14 mouse cellular contexts compared by ENCODE assay signal in the genomic region with DNA sequence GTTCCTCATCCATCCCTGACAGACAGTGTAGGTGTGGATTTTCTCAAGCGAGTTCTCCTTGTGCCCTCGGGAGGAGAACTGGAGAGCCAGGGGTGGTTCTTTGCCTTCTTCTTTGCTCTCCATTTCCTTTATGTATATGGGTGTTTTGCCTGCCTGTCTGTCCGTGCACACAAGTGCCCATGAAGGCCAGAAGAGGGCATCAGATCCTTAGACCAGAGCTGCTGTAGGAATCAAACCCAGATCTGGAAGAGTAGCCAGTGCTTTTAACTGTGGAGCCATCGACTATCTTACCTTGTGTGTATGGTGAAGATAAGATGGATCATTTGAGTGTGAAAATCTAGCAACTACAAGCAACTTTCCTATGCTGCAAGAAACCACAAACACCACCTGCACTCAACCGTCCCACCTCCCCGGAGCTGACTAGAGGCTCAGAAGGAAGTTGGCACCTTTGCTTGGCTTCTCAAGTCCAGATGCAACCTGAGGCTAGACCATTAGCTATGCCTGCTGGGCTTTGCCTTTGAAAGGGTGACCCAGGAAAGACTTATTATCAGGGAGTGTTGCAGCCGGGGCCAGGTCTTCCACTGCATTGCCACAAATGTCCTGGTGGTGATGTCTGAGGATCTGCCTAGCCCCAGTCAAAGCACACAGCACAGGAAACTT. TPM values are rescaled to one million over a fixed set of nuclear protein-coding genes. Genes with fewer than 3 reads are reported as not detected.
A peak's percentile ranks its signal among the peaks of the same experiment; 100 is the strongest.
DNase-seq lines count a peak whose midpoint lies in the region; ATAC-seq and TF ChIP-seq lines count a peak whose summit lies in the region.
"Had no signal": no experiment of that assay in that cellular context is flagged by ENCODE, and none has a peak within 500 bp of the region (broad histone marks: within the 10 kb centered on the region; RNA-seq: fewer than 3 reads in every experiment).

No protein-coding gene starts in this region.

- no peak overlapping the region for H3K9ac ChIP-seq in kidney, postnatal 0 days (ENCODE audit: low read depth, low read length)
- H3K9ac ChIP-seq in forebrain, embryonic 16.5 days (replicated peaks; ENCODE audit: low read depth, low read length): no peak overlapping the region
- H3K9ac ChIP-seq: hindbrain, embryonic 15.5 days; midbrain, embryonic 15.5 days had no signal

- H3K27ac ChIP-seq in kidney, postnatal 0 days: no peak overlapping the region
- no peak overlapping the region for H3K27ac ChIP-seq in small intestine, adult 2 months (ENCODE audit: insufficient read depth, low read depth, low read length)
- no peak overlapping the region for H3K27ac ChIP-seq in forebrain, embryonic 16.5 days (ENCODE audit: low read length)
- H3K27ac ChIP-seq: hindbrain, embryonic 15.5 days; midbrain, embryonic 15.5 days had no signal

- H3K4me2 ChIP-seq in kidney, postnatal 0 days (ENCODE audit: low read length): no peak overlapping the region
- H3K4me2 ChIP-seq in forebrain, embryonic 16.5 days (ENCODE audit: low read length): no peak overlapping the region
- H3K4me2 ChIP-seq: hindbrain, embryonic 15.5 days; midbrain, embryonic 15.5 days had no signal

- H3K4me1 ChIP-seq in kidney, postnatal 0 days (replicated peaks; ENCODE audit: insufficient read depth, low read length): no peaks in the 10 kb centered on the region
- H3K4me1 ChIP-seq in small intestine, adult 2 months (ENCODE audit: control insufficient read depth, insufficient read depth, insufficient read length, low read length): peaks cover 5% of the 10 kb centered on the region
- peaks cover 2% of the 10 kb centered on the region; the same call in 1 of the 2 replicates for H3K4me1 ChIP-seq in forebrain, embryonic 16.5 days (replicated peaks; ENCODE audit: control insufficient read depth, insufficient read depth, low read length)
- H3K4me1 ChIP-seq: midbrain, embryonic 15.5 days had no signal

- H3K4me3 ChIP-seq in kidney, postnatal 0 days (replicated peaks; ENCODE audit: low read depth, low read length): no peak overlapping the region
- no peak overlapping the region for H3K4me3 ChIP-seq in small intestine, adult 2 months (ENCODE audit: low read depth, low read length)
- no peak overlapping the region for H3K4me3 ChIP-seq in forebrain, embryonic 16.5 days (replicated peaks; ENCODE audit: low read length)
- H3K4me3 ChIP-seq: hindbrain, embryonic 15.5 days; midbrain, embryonic 15.5 days had no signal

- TF ChIP-seq CTCF in kidney, postnatal 0 days (IDR thresholded peaks at IDR 0.05; ENCODE audit: low read depth): peak; percentile 65
- TF ChIP-seq CTCF in small intestine, adult 2 months (IDR thresholded peaks at IDR 0.05; ENCODE audit: extremely low read depth, insufficient read length, insufficient replicate concordance, low read depth, low read length): peak; percentile 68; the same call in 1 of the 2 replicates

- 41% methylated on average over 7 of the region's 7 CpGs for WGBS in kidney, postnatal 0 days
- WGBS in small intestine, adult 2 months: 18% methylated on average over 7 of the region's 7 CpGs
- WGBS in forebrain, embryonic 16.5 days: 65% methylated on average over 7 of the region's 7 CpGs

- H3K27me3 ChIP-seq in kidney, postnatal 0 days (ENCODE audit: insufficient read depth, low read length): no peaks in the 10 kb centered on the region
- no peaks in the 10 kb centered on the region for H3K27me3 ChIP-seq in small intestine, adult 2 months (ENCODE audit: control insufficient read depth, insufficient read depth, low read length)
- H3K27me3 ChIP-seq in forebrain, embryonic 16.5 days (replicated peaks; ENCODE audit: control insufficient read depth, insufficient read depth, low read length): no peaks in the 10 kb centered on the region
- H3K27me3 ChIP-seq: hindbrain, embryonic 15.5 days; midbrain, embryonic 15.5 days had no signal

- peak; percentile 29 to 35 for DNase-seq in adrenal gland, postnatal 36 days
- no peak for DNase-seq in adrenal gland, postnatal 4 days (ENCODE audit: low spot score in 2 of 2)
- DNase-seq in kidney, postnatal 0 days (ENCODE audit: low spot score): peak; percentile 15
- no peak for DNase-seq in kidney, adult 11 months
- peak; percentile 14 for DNase-seq in ES-CJ7 (ENCODE audit: low read depth, low spot score)
- no peak for DNase-seq in left cerebral cortex, postnatal 25 days (ENCODE audit: low spot score in 2 of 2)
- DNase-seq: heart, adult 11 months; layer of hippocampus, postnatal 36 days had no signal

- TF ChIP-seq POLR2A in small intestine, adult 2 months (IDR thresholded peaks at IDR 0.05; ENCODE audit: low read depth, low read length): no peak

- intact Hi-C loops in left cerebral cortex, postnatal 25 days (cut with DNase I): no loop called here

- no peaks in the 10 kb centered on the region for H3K9me3 ChIP-seq in kidney, postnatal 0 days (replicated peaks; ENCODE audit: low read length)
- H3K9me3 ChIP-seq in forebrain, embryonic 16.5 days (ENCODE audit: control insufficient read depth, low read length): no peaks in the 10 kb centered on the region
- H3K9me3 ChIP-seq: hindbrain, embryonic 15.5 days; midbrain, embryonic 15.5 days had no signal

- no peak for ATAC-seq in kidney, postnatal 0 days (replicated peaks; ENCODE audit: low FRiP score, low read depth)
- no peak for ATAC-seq in forebrain, embryonic 16.5 days
- ATAC-seq: midbrain, embryonic 15.5 days had no signal

- H3K36me3 ChIP-seq in kidney, postnatal 0 days (ENCODE audit: insufficient read depth, low read length): no peaks in the 10 kb centered on the region
- H3K36me3 ChIP-seq in small intestine, adult 2 months (ENCODE audit: control insufficient read depth, insufficient read depth, low read length): no peaks in the 10 kb centered on the region
- no peaks in the 10 kb centered on the region for H3K36me3 ChIP-seq in forebrain, embryonic 16.5 days (ENCODE audit: control insufficient read depth, insufficient read depth)
- H3K36me3 ChIP-seq: hindbrain, embryonic 15.5 days; midbrain, embryonic 15.5 days had no signal

RNA-seq across cellular contexts. Expression of a gene that starts 27.3 kb away (rescaled TPM):
- total RNA-seq in adrenal gland, postnatal 36 days (2021): 100 to 1,000 TPM in 1 of 2 experiments, 10 to 100 TPM in 1; 74.5 to 299 TPM
- total RNA-seq in adrenal gland, postnatal 4 days (2021): 10 to 100 TPM; 51.2 to 70.5 TPM
- polyA plus RNA-seq in kidney, postnatal 0 days (2015; fragmentation: Nextera tagmentation; extraction: Ambion mirVana): 6.3 and 6.5 TPM in 2 replicates
- polyA plus RNA-seq in small intestine, adult 2 months (2012; rRNA removed): 61.3 and 205 TPM in 2 replicates
- total RNA-seq in left cerebral cortex, postnatal 25 days (2021): 10 to 100 TPM; 89.9 to 93.5 TPM
- 3.9 and 4.2 TPM in 2 replicates for polyA plus RNA-seq in forebrain, embryonic 16.5 days (2015; fragmentation: Nextera tagmentation; extraction: Ambion mirVana)

RNA-seq across cellular contexts. Expression of a gene that starts 41.5 kb away (rescaled TPM):
- total RNA-seq in adrenal gland, postnatal 36 days (2021): not detected
- total RNA-seq in adrenal gland, postnatal 4 days (2021): 1 to 10 TPM in 1 of 2 experiments, under 1 TPM in 1; 0.11 to 3.7 TPM
- 40.1 and 40.6 TPM in 2 replicates for polyA plus RNA-seq in kidney, postnatal 0 days (2015; fragmentation: Nextera tagmentation; extraction: Ambion mirVana)
- polyA plus RNA-seq in small intestine, adult 2 months (2012; rRNA removed): not detected in 2 replicates
- not detected for total RNA-seq in left cerebral cortex, postnatal 25 days (2021)
- polyA plus RNA-seq in forebrain, embryonic 16.5 days (2015; fragmentation: Nextera tagmentation; extraction: Ambion mirVana): not detected in 2 replicates
- total RNA-seq: adrenal gland, postnatal 10 days; layer of hippocampus, postnatal 36 days had no signal
- polyA plus RNA-seq: liver, embryonic 16.5 days; midbrain, embryonic 15.5 days had no signal

Comparison
In these comparisons a context has a peak if more than half of its experiments do, and no peak if none do; other contexts are left out.
1. DNase-seq: peak in adrenal gland, postnatal 36 days (2 of 2), kidney, postnatal 0 days (single experiment) and ES-CJ7 (single experiment); none in adrenal gland, postnatal 4 days (0 of 2), kidney, adult 11 months (single experiment) and left cerebral cortex, postnatal 25 days (0 of 2).